Mouse (Mus musculus) adrenal gland, adult 2 months (tissue): ENCODE measurements at regions not wholly inside any gene's neighbourhood (a gene's known extent, or its start where the extent isn't known, plus 50 kb on each side); places are given as distances from the start of the nearest gene placed in this dataset.
"Not testable (repeated sequence)": the region's sequence is repeated elsewhere in the genome, so short reads cannot be mapped to it uniquely, and the experiment has no call there.

ENCODE experiments used
- DNase-seq: peaks from one replicate; pipeline ENCODE4 v3.0.0; 2021
- microRNA-seq, 2 experiments: library from miRNA; unstranded; fragments of <30 nt; microRNA quantifications; one replicate each; pipeline ENCODE4 v1.2.0; 2021

- DNase-seq, result no peak
These were observed 109.9 kb upstream of the Gadl1 start for GRCm38 (mm10) chr9:115799330-115799729.

GRCm38 (mm10) chr9:115800624-115801023 is 108.6 kb upstream of the Gadl1 start:
- DNase-seq, result no peak

- peak; percentile 55 for DNase-seq
These were observed 106.2 kb upstream of the Gadl1 start for GRCm38 (mm10) chr9:115803071-115803470.

GRCm38 (mm10) chr9:115805224-115805623 is 104.0 kb upstream of the Gadl1 start:
- no peak for DNase-seq

GRCm38 (mm10) chr9:115806018-115806702 is 103.1 kb upstream of the Gadl1 start:
- DNase-seq, result no peak

- no peak for DNase-seq
These were observed 69.1 kb upstream of the Gadl1 start for GRCm38 (mm10) chr9:115840186-115840585.

GRCm38 (mm10) chr9:115840791-115841190 is 68.5 kb upstream of the Gadl1 start:
- no peak for DNase-seq

- DNase-seq, result no peak
These were observed 67.6 kb upstream of the Gadl1 start for GRCm38 (mm10) chr9:115841684-115842083.

- DNase-seq, result no peak
These were observed 64.9 kb upstream of the Gadl1 start for GRCm38 (mm10) chr9:115844340-115844739.

- no peak for DNase-seq
These were observed 64.2 kb upstream of the Gadl1 start for GRCm38 (mm10) chr9:115845091-115845490.

- no peak for DNase-seq
These were observed 61.8 kb upstream of the Gadl1 start for GRCm38 (mm10) chr9:115847289-115848074.

- not testable (repeated sequence) for DNase-seq
These were observed 55.9 kb upstream of the Gadl1 start for GRCm38 (mm10) chr9:115853210-115853842.

GRCm38 (mm10) chr9:115857301-115857700 is 52.0 kb upstream of the Gadl1 start:
- DNase-seq, result no peak

GRCm38 (mm10) chr9:115858848-115859247 is 50.4 kb upstream of the Gadl1 start:
- peak; percentile 13 for DNase-seq

Small RNA genes in the stretch of these regions (microRNA-seq; reads per million reads assigned to microRNA genes)
- gene Gm22243 (0 reads per million in 2 experiments), gene Gm25510 (0 reads per million in 2 experiments), gene Gm26303 (0 reads per million in 2 experiments), gene Mir467h (0 reads per million in 2 experiments)
